Mouse (Mus musculus) spleen, postnatal 4 days (tissue): ENCODE measurements around the gene Itfg1.

Experiments used
- DNase-seq, 2 experiments: peaks; one replicate each; pipeline ENCODE4 v3.0.0; 2022; ENCODE audit warnings: low spot score in 2 of 2

The Itfg1 gene

GRCm38 (mm10) chr8:85730545-85730944 is 110.2 kb downstream of the Itfg1 start:
- DNase-seq = no peak

GRCm38 (mm10) chr8:85717271-85717670 is 123.5 kb downstream of the Itfg1 start:
- no peak for DNase-seq

- no peak for DNase-seq
Observed at GRCm38 (mm10) chr8:85716696-85717095, 124.0 kb downstream of the Itfg1 start.

- no peak for DNase-seq
Observed at GRCm38 (mm10) chr8:85706988-85707387, 133.7 kb downstream of the Itfg1 start.

GRCm38 (mm10) chr8:85700751-85701351 is 139.9 kb downstream of the Itfg1 start, which contains the start of gene Neto2:
Gene Neto2 (minus strand): TSS chr8:85700924.
- DNase-seq = peak; percentile 53 to 83

- DNase-seq = peak; percentile 55 to 85
Observed at GRCm38 (mm10) chr8:85700101-85700750, 140.5 kb downstream of the Itfg1 start.

- peak; percentile 50 to 78 for DNase-seq
Observed at GRCm38 (mm10) chr8:85699051-85699450, 141.7 kb downstream of the Itfg1 start.
